Comparison of ENCODE assay signal across 8 mouse cellular contexts in genomic region chr13:34076561-34077491, GRCm38 (mm10). TPM values are rescaled to one million over a fixed set of nuclear protein-coding genes. Genes with fewer than 3 reads are reported as not detected.
DNase-seq lines count a peak whose midpoint lies in the region; ATAC-seq and TF ChIP-seq lines count a peak whose summit lies in the region.

No protein-coding gene starts in this region.

- DNase-seq in gastrocnemius, adult 2 months: peak; percentile 46
- no peak for DNase-seq in gastrocnemius, adult 18-20 months (ENCODE audit: low spot score)
- peak; percentile 42 for DNase-seq in heart, postnatal 4 days
- DNase-seq in left cerebral cortex, postnatal 10 days (ENCODE audit: extremely low spot score in 1 of 2, low spot score in 2 of 2): peak; percentile 61 to 66

- H3K4me3 ChIP-seq in gastrocnemius, adult 2 months: peak overlapping the region; percentile 86
- H3K4me3 ChIP-seq in bone marrow, adult 2 months (replicated peaks; ENCODE audit: control insufficient read depth, low read depth, low read length): peak overlapping the region; percentile 42
- peak overlapping the region; percentile 79 for H3K4me3 ChIP-seq in stomach, embryonic 14.5 days (ENCODE audit: low read depth, low read length)

- H3K4me1 ChIP-seq in bone marrow, adult 2 months (ENCODE audit: control insufficient read depth, insufficient read depth, low read length): peaks cover 4% of the 10 kb centered on the region; the same call in 1 of the 2 replicates
- peaks cover 9% of the 10 kb centered on the region; the same call in 1 of the 2 replicates for H3K4me1 ChIP-seq in stomach, embryonic 14.5 days (ENCODE audit: control insufficient read depth, insufficient read depth, low read length)

- H3K4me2 ChIP-seq in stomach, embryonic 14.5 days (replicated peaks; ENCODE audit: low read depth, low read length): peak overlapping the region; percentile 78

- H3K36me3 ChIP-seq in stomach, embryonic 14.5 days (ENCODE audit: control insufficient read depth, insufficient read depth, low read length): peaks cover 3% of the 10 kb centered on the region; the same call in 1 of the 2 replicates

- H3K9me3 ChIP-seq in stomach, embryonic 14.5 days (ENCODE audit: control insufficient read depth, low read depth, low read length): no peaks in the 10 kb centered on the region

- TF ChIP-seq CTCF in gastrocnemius, adult 2 months (IDR thresholded peaks at IDR 0.05): no peak
- no peak for TF ChIP-seq CTCF in bone marrow, adult 2 months (IDR thresholded peaks at IDR 0.05; ENCODE audit: control insufficient read depth, insufficient read depth, low read length)

- peak overlapping the region; percentile 91 for H3K27ac ChIP-seq in gastrocnemius, adult 2 months
- H3K27ac ChIP-seq in bone marrow, adult 2 months (ENCODE audit: control insufficient read depth, insufficient read depth, low read depth, low read length, poor library complexity): no peak overlapping the region
- peak overlapping the region; percentile 44; the same call in 1 of the 2 replicates for H3K27ac ChIP-seq in stomach, embryonic 14.5 days (ENCODE audit: low read length)

- peak overlapping the region; percentile 63 for H3K9ac ChIP-seq in stomach, embryonic 14.5 days (replicated peaks; ENCODE audit: low read depth, low read length)

- peak; percentile 55 for ATAC-seq in erythroblast, adult 5-6 weeks (replicated peaks; ENCODE audit: low FRiP score, poor library complexity, severe bottlenecking)
- ATAC-seq in megakaryocyte progenitor cell, adult 5-6 weeks (replicated peaks; ENCODE audit: poor library complexity): peak; percentile 58
- peak; percentile 50; the same call in 1 of the 2 replicates for ATAC-seq in stomach, embryonic 14.5 days (ENCODE audit: insufficient number of reproducible peaks, insufficient read depth, low FRiP score, low read depth)

- no peaks in the 10 kb centered on the region for H3K27me3 ChIP-seq in stomach, embryonic 14.5 days (ENCODE audit: control insufficient read depth, insufficient read depth, low read length)

- intact Hi-C loops in gastrocnemius, adult 2 months (cut with DNase I): no loop called here
- intact Hi-C loops in left cerebral cortex, postnatal 10 days (cut with DNase I): loop anchor here (1.0 to 2.0 kb wide), 2 partner anchors 53 to 78 kb away; partner anchors contain the start of gene Tubb2b

- TF ChIP-seq POLR2A in bone marrow, adult 2 months (IDR thresholded peaks at IDR 0.05; ENCODE audit: borderline replicate concordance, control insufficient read depth, low read depth, low read length): no peak

- WGBS in bone marrow, adult 2 months: 38% methylated on average over 20 of the region's 20 CpGs
- WGBS in stomach, embryonic 14.5 days: 25% methylated on average over 20 of the region's 20 CpGs

RNA-seq across cellular contexts. Expression of gene Tubb2a, which starts 1.0 kb away (rescaled TPM):
- 10 to 100 TPM in 1 of 2 experiments, 1 to 10 TPM in 1; 6.7 to 23.3 TPM for total RNA-seq in gastrocnemius, adult 2 months (2021)
- total RNA-seq in gastrocnemius, adult 18-20 months (2021): 10 to 100 TPM; 10.0 to 17.1 TPM
- 37.1 and 37.6 TPM in 2 replicates for polyA plus RNA-seq in bone marrow, adult 2 months (2011; ENCODE audit: insufficient read depth, insufficient read length, low replicate concordance, missing spikeins)
- total RNA-seq in erythroblast, adult 5-6 weeks (2015; ENCODE audit: low replicate concordance): 6.0 and 7.7 TPM in 2 replicates
- 8.9 and 9.5 TPM in 2 replicates for total RNA-seq in erythroblast, adult 5-6 weeks (2017; ENCODE audit: low replicate concordance)
- 100 to 1,000 TPM; 168 to 177 TPM for total RNA-seq in heart, postnatal 4 days (2021)
- total RNA-seq in left cerebral cortex, postnatal 10 days (2021): 1,000 to 10,000 TPM; 2,795 to 2,863 TPM
- 2.3 and 2.5 TPM in 2 replicates for total RNA-seq in megakaryocyte progenitor cell, adult 5-6 weeks (2015)
- 6.9 and 7.9 TPM in 2 replicates for total RNA-seq in megakaryocyte progenitor cell, adult 5-6 weeks (2017)
- polyA plus RNA-seq in stomach, embryonic 14.5 days (2014; fragmentation: Nextera tagmentation; extraction: Ambion mirVana): 213 and 217 TPM in 2 replicates

RNA-seq across cellular contexts. Expression of gene Bphl, which starts 39.4 kb away (rescaled TPM):
- total RNA-seq in gastrocnemius, adult 2 months (2021): 10 to 100 TPM; 22.4 to 25.5 TPM
- 10 to 100 TPM; 23.7 to 25.8 TPM for total RNA-seq in gastrocnemius, adult 18-20 months (2021)
- 11.4 and 14.0 TPM in 2 replicates for polyA plus RNA-seq in bone marrow, adult 2 months (2011; ENCODE audit: insufficient read depth, insufficient read length, low replicate concordance, missing spikeins)
- total RNA-seq in erythroblast, adult 5-6 weeks (2015; ENCODE audit: low replicate concordance): 4.8 and 9.4 TPM in 2 replicates
- 0.94 and 7.2 TPM in 2 replicates for total RNA-seq in erythroblast, adult 5-6 weeks (2017; ENCODE audit: low replicate concordance)
- 10 to 100 TPM; 28.5 to 29.2 TPM for total RNA-seq in heart, postnatal 4 days (2021)
- 10 to 100 TPM; 28.5 to 32.1 TPM for total RNA-seq in left cerebral cortex, postnatal 10 days (2021)
- total RNA-seq in megakaryocyte progenitor cell, adult 5-6 weeks (2015): 96.7 and 115 TPM in 2 replicates
- total RNA-seq in megakaryocyte progenitor cell, adult 5-6 weeks (2017): 40.2 and 70.3 TPM in 2 replicates
- 36.1 and 38.4 TPM in 2 replicates for polyA plus RNA-seq in stomach, embryonic 14.5 days (2014; fragmentation: Nextera tagmentation; extraction: Ambion mirVana)

RNA-seq across cellular contexts. Expression of gene Tubb2b, which starts 53.4 kb away (rescaled TPM):
- total RNA-seq in gastrocnemius, adult 2 months (2021): 1 to 10 TPM; 1.5 to 3.2 TPM
- total RNA-seq in gastrocnemius, adult 18-20 months (2021): 1 to 10 TPM; 1.6 to 2.8 TPM
- 4.1 and 37.3 TPM in 2 replicates for polyA plus RNA-seq in bone marrow, adult 2 months (2011; ENCODE audit: insufficient read depth, insufficient read length, low replicate concordance, missing spikeins)
- not detected in 2 replicates for total RNA-seq in erythroblast, adult 5-6 weeks (2015; ENCODE audit: low replicate concordance)
- total RNA-seq in erythroblast, adult 5-6 weeks (2017; ENCODE audit: low replicate concordance): not detected in 2 replicates
- 100 to 1,000 TPM; 100 to 106 TPM for total RNA-seq in heart, postnatal 4 days (2021)
- 1,000 to 10,000 TPM; 1,287 to 1,419 TPM for total RNA-seq in left cerebral cortex, postnatal 10 days (2021)
- total RNA-seq in megakaryocyte progenitor cell, adult 5-6 weeks (2015): not detected in 2 replicates
- total RNA-seq in megakaryocyte progenitor cell, adult 5-6 weeks (2017): not detected in 2 replicates
- polyA plus RNA-seq in stomach, embryonic 14.5 days (2014; fragmentation: Nextera tagmentation; extraction: Ambion mirVana): 32.1 and 34.2 TPM in 2 replicates

Comparison
In these comparisons a context has a peak if more than half of its experiments do, and no peak if none do; other contexts are left out.
1. RNA of gene Tubb2a, which starts 1.0 kb away (total RNA-seq): 2,795 to 2,863 TPM in left cerebral cortex, postnatal 10 days; 168 to 177 TPM in heart, postnatal 4 days, 6.7 to 23.3 TPM in gastrocnemius, adult 2 months, 10.0 to 17.1 TPM in gastrocnemius, adult 18-20 months, 6.0 to 9.5 TPM in erythroblast, adult 5-6 weeks and 2.3 to 7.9 TPM in megakaryocyte progenitor cell, adult 5-6 weeks; every median in the first group is over 10 times any median in the second.
2. RNA of gene Tubb2b, which starts 53.4 kb away (total RNA-seq): 1,287 to 1,419 TPM in left cerebral cortex, postnatal 10 days and 100 to 106 TPM in heart, postnatal 4 days; 1.5 to 3.2 TPM in gastrocnemius, adult 2 months, 1.6 to 2.8 TPM in gastrocnemius, adult 18-20 months, not detected in erythroblast, adult 5-6 weeks and not detected in megakaryocyte progenitor cell, adult 5-6 weeks; every median in the first group is over 10 times any median in the second.
3. Peak in every context shown above with its lines, with median percentiles within 50 percentile points of each other: H3K4me3 ChIP-seq and ATAC-seq.